In genomic region chr16:56833312-56833711, GRCm38 (mm10) we compare ENCODE assay signal across 19 mouse cellular contexts. TPM values are rescaled to one million over a fixed set of nuclear protein-coding genes. Genes with fewer than 3 reads are reported as not detected.
"Had no signal": no experiment of that assay in that cellular context is flagged by ENCODE, and none has a peak within 500 bp of the region (broad histone marks: within the 10 kb centered on the region; RNA-seq: fewer than 3 reads in every experiment).

No protein-coding gene starts in this region.

- H3K4me3 ChIP-seq: neural tube, embryonic 13.5 days; neural tube, embryonic 15.5 days; stomach, embryonic 15.5 days had no signal

- H3K36me3 ChIP-seq: neural tube, embryonic 13.5 days; neural tube, embryonic 15.5 days; stomach, embryonic 15.5 days had no signal

- H3K4me2 ChIP-seq: neural tube, embryonic 13.5 days; neural tube, embryonic 15.5 days; stomach, embryonic 15.5 days had no signal

- H3K9ac ChIP-seq: neural tube, embryonic 13.5 days; neural tube, embryonic 15.5 days; stomach, embryonic 15.5 days had no signal

- H3K4me1 ChIP-seq: neural tube, embryonic 13.5 days; neural tube, embryonic 15.5 days; stomach, embryonic 15.5 days had no signal

- H3K9me3 ChIP-seq: neural tube, embryonic 13.5 days; neural tube, embryonic 15.5 days; stomach, embryonic 15.5 days had no signal

- H3K27me3 ChIP-seq: neural tube, embryonic 13.5 days; neural tube, embryonic 15.5 days; stomach, embryonic 15.5 days had no signal

- H3K27ac ChIP-seq: neural tube, embryonic 13.5 days; neural tube, embryonic 15.5 days; stomach, embryonic 15.5 days; stomach, postnatal 0 days had no signal

- DNase-seq: retina, postnatal 1 day; right cerebral cortex, adult 18-20 months; right cerebral cortex, postnatal 14 days; right cerebral cortex, postnatal 25 days; right cerebral cortex, postnatal 4 days; spleen, adult 18-20 months; thymus, adult 18-20 months; thymus, adult 2 months; thymus, postnatal 14 days; thymus, postnatal 25 days; thymus, postnatal 36 days; thymus, postnatal 4 days had no signal

RNA-seq across cellular contexts. Expression of gene Adgrg7, which starts 37.7 kb away (rescaled TPM):
- total RNA-seq: neutrophil, adult 5-6 weeks had no signal
- polyA plus RNA-seq: neural tube, embryonic 13.5 days; neural tube, embryonic 14.5 days; neural tube, embryonic 15.5 days; stomach, postnatal 0 days; urinary bladder, adult 2 months had no signal

RNA-seq across cellular contexts. Expression of gene Tmem45a, which starts 52.7 kb away (rescaled TPM):
- total RNA-seq: neutrophil, adult 5-6 weeks had no signal
